Mouse (Mus musculus) CH12.LX (cell line): ENCODE data around the gene Ppp1r12a.

Experiments
- BHLHE40 ChIP-seq: IDR thresholded peaks from 2 replicates; pipeline ENCODE4 v1.6.1; 2011; ENCODE audit warnings: mild to moderate bottlenecking, low read depth, low read length, improper control_type of control experiment
- E2F4 ChIP-seq: IDR thresholded peaks from 2 replicates; pipeline ENCODE4 v1.6.1; 2011; ENCODE audit warnings: low read depth, low read length, improper control_type of control experiment; ENCODE audit not compliant: insufficient replicate concordance
- ETS1 ChIP-seq: conservative IDR thresholded peaks from 2 replicates; pipeline ENCODE4 v1.6.1; 2012; ENCODE audit warnings: low read depth, mild to moderate bottlenecking, inconsistent platforms, low read length, improper control_type of control experiment, moderate library complexity
- GABPA ChIP-seq: IDR thresholded peaks from 2 replicates; pipeline ENCODE4 v1.6.1; 2012; ENCODE audit warnings: low read depth, low read length, improper control_type of control experiment, inconsistent platforms; ENCODE audit not compliant: insufficient replicate concordance
- POLR2A ChIP-seq: IDR thresholded peaks from 2 replicates; pipeline ENCODE4 v1.6.1; 2011; ENCODE audit warnings: low read depth, mild to moderate bottlenecking, improper control_type of control experiment, low read length
- SMC3 ChIP-seq: IDR thresholded peaks from 2 replicates; pipeline ENCODE4 v1.6.1; 2011; ENCODE audit warnings: low read depth, low read length, improper control_type of control experiment
- ZC3H11A ChIP-seq: IDR thresholded peaks from 2 replicates; pipeline ENCODE4 v1.6.1; 2012; ENCODE audit warnings: low read depth, mild to moderate bottlenecking, inconsistent platforms, low read length, improper control_type of control experiment

DNA sequence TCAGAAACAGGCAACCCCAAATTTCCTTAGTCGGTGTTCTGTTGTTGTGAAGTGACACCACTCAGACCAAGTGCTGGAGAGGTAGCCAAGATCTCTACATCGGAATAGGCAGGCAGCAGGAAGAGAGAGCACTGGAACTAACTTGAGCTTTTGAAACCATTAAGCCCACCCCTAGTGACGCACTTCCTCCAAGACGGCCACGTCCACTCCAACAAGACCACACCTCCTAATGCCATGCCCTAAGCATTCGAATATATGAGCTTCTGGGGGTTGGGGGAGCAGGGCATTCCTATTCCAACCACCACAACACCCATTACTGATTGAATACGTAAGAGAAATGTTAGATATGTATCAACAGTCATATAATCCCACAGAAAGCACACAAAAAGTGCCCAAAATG, 134.5 kb downstream of the Ppp1r12a start:
- TF ChIP-seq SMC3 (no peak), GABPA (no peak), ZC3H11A (no peak), ETS1 (no peak), POLR2A (no peak), BHLHE40 (no peak), E2F4 (no peak)
